Mouse (Mus musculus) urinary bladder, adult 2 months (tissue): Measurements from ENCODE around the gene Tctex1d1. TPM values are rescaled to one million over a fixed set of nuclear protein-coding genes. Genes with fewer than 3 reads are reported as not detected.

ENCODE experiments used
- DNase-seq: peaks from one replicate; pipeline ENCODE4 v3.0.0; 2022; ENCODE audit warnings: low spot score
- polyA plus RNA-seq: library from polyadenylated mRNA; depleted of rRNA; stranded (reverse); fragments of >200 nt; gene quantifications from 2 replicates; pipeline ENCODE4 v1.2.3, GENCODE M21; 2012

The Tctex1d1 gene
- polyA plus RNA-seq, 1 experiment: 0.32 TPM

DNA sequence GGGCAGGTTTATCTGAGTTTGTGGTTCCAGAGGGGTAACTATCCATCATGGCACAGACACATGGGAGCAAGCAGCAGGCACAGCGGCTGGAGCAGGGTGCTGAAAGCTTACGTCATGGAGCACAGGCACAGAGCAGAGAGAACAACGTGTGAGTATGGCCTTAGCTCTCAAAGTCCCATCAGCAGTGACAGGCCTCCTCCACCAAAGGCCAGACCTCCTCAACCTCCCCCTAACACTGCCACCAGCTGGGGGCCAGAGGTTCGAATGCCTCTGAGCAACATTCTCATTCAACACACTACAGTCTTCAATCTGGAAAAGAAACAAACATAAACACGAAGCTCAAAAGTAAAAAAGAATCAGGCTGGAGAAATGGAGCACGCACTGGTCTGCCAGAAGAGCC lies 10.1 kb downstream of the Tctex1d1 start:
- no peak for DNase-seq

DNA sequence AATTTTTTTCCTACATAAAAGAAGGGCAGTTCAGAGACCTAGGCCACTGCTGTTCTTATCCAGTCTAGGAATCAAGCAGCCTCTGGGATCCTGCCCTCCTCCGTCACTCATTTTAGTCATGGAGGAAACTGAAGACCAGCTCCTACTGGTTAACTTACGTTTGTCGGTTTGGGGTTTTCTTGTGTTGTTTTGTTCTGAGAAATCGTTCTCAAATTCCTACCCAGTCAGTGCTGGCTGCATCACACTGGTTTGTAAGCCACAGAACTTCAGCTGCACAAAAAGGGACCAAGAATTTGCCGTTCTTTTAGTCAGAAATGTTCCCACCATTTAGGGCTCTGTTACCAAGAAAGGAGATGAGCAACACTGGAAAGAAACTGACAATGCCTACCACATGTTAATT lies 11.0 kb downstream of the Tctex1d1 start:
- DNase-seq: no peak

- DNase-seq: no peak
Measured at GRCm38 (mm10) chr4:102990016-102990415, 11.6 kb downstream of the Tctex1d1 start.

GRCm38 (mm10) chr4:102990595-102991340 lies 12.4 kb downstream of the Tctex1d1 start:
- DNase-seq: no peak

GRCm38 (mm10) chr4:102991685-102992084 lies 13.3 kb downstream of the Tctex1d1 start:
- no peak for DNase-seq

DNA sequence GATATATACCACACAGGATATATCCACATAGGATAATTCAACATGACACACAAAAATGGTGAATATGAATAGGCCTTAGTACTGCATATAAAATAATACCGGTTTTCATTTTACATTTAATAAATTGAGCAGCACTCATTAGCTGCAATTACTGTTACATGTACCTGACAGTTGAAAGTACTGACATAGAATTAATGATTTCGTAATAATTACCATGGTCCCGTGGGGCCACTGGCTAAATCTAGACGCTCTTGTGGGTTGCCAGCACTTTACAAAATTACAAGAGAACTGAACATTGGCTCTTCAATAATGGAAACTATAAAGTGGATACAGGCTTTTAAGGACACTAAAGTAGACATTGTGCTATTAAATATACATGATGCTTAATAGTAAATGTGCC lies 26.3 kb downstream of the Tctex1d1 start:
- DNase-seq: no peak

DNA sequence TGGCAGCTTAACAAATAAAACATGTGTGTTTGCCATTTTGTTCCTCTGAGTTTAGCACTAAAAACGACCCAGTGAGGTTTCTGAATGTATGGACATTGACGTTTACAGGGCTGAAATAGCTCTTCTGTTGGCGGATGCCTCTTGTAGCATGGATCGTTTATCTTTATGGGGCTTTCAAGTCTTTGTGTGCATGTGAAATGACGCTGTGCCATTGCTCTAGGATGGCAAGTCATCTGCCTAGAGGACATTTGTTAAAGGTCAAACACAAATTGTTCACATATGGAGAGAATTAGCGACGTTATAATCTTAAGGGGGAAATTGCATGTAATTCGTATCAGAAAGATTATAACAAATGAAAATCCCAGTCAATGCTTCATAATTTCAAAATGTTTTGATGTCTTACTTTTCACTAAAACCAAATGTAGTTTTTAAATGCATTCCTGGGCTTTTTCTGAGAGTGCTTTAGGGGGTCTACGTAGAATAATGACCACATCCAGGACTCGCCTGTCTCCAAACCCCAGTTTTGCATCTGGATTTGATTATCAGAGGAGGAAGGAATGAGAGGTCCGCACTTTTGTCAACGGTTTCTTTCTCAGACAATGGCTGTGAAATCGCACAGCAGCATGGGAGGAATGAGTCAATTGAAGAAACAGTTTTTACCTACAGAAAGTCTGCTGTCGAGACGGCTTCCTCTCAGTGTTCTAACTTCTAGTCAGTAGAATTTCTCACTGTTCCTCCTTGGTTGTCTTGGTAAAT lies 27.0 kb downstream of the Tctex1d1 start:
- DNase-seq: no peak

- DNase-seq: no peak
Measured at GRCm38 (mm10) chr4:103006266-103006665, 27.9 kb downstream of the Tctex1d1 start.

- DNase-seq: no peak
Measured at GRCm38 (mm10) chr4:103006943-103007418, 28.6 kb downstream of the Tctex1d1 start.

- DNase-seq: no peak
Measured at GRCm38 (mm10) chr4:103010734-103011133, 32.3 kb downstream of the Tctex1d1 start.

DNA sequence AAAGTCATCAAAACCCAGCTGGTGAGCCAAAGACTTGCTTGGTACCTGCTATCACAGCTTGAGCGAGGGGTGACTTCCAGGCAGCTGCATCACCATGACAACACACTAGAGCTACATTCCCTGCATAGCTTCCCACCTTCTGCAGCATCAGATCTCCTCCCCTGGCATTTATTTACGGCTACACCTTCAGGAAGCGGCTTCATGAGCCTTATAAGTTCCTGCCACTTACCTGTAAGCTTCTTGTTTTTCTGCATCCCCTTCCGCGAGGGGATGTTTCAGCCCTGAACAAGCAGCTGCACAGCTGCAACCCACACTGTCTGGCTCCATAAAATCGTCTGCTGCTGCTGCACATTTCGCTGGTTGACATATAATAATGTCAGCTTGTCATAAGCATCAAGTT lies 33.4 kb downstream of the Tctex1d1 start:
- no peak for DNase-seq

DNA sequence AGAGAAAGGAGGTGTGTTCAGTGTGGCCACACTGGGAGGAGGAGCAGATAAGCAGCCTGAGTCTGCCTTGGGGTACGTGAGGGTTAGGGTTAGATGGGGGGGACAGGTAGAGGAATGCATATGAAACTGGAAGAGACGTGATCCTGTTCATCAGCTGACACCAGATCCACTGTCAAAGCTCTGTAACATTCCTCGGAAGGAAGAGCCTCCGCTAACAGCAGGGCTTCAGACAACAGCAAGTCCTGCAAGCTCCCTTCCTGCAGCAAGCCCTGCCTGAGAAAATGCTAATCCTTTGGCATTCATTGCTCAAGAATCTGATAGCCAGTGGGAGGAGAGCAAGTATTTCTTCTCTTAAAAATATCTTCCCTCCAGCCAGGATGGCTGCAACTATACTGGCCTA lies 35.1 kb downstream of the Tctex1d1 start:
- DNase-seq: no peak

DNA sequence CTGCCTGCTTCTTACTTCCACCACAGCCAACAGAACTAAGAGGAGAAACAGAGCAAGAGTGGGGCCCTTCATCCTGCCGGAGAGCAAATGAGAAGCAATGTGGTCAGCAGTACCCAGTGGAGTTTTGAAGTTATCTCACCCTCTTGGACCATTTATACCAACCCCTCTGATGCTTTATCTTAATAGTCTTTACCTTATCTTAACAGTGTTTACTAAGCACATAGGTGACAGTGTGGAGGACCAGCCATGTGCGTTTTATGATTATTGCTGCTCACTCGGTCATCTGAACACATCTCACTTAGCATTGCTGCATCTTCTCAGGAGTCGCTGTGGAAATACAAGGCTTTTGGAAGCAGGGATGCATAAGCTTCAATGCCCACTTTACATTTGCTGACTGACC lies 48.2 kb downstream of the Tctex1d1 start, which contains the start of gene Insl5:
Insl5 (minus strand) TSS at position 222 of the 400 bp plus-strand sequence.
- no peak for DNase-seq

- no peak for DNase-seq
Measured at GRCm38 (mm10) chr4:103027745-103028144, 49.3 kb downstream of the Tctex1d1 start.

DNA sequence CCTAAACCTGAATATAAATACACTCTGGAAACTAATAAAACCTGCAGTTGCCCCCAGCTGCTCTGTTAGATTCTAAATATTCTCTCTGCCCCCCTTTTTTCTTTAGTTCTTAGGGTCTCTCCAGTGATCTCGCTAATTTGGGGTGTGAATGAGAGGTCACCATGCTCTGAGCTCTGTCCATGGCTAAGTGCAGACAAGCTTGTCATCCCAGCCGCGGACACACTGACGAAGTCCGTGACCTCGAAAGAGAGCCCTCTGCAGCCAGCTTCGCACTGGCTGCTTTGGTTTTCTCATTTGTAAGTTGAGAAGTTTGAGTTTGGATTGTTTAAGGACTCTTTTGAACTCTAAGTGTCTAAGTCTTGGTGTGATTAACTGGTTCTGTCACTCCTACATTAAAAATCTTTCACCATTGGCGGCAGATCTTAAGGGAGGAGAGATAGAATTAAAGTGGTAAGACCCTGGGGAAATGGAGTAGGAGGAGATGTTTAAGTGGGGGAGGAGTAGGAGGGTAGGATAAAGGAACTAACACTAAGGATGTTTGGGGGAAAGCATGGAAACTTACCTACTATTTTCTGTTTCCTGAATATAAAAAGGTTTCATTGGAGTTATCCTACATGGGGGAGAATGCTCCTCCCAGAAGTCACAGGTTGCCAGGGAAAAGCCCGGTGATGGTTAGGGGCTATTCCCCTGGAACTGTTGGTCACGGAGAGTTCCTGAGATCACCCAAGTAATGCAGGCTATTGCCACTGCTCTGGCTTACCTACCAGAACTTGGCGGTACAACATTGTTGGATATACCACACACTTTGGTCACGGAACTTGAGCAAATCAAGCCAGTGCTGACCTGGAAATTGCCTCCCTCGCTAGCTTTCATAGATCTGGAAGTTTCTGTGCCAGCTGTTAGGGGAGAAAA lies 50.0 kb downstream of the Tctex1d1 start:
- DNase-seq: no peak

DNA sequence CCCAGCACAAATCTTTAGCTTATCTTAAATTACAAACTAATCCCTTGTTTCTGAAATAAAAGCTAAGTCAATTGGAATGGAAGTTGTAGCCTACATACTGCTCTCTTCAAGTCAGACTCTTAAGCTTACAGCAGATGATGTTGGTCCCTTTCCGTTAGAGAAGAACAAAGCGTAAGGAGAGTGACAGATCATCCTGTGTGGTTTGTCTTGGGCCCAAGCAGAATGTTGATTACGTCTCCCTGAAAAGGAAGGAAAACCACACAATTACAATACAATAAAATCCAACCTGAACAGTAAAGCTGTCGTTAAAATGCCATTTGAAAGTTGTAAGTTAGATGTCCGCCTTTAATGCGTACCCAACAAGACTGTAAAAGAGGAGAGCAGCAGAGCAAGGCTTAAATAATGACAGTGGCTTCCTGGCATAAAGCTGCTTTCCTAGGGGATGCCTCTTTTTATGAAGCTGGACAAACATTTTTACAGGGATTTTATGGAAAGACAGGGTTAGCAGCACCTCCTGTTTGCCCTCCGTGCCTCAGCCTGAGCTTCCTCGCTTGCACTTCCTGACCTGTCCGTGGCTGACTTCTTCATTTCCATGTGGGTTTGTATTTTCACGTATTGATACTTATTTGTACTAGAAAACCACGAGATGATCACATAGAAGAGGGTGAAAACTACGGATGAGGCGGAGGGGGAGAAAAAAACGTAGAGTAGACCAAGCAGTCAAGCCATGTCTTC lies 60.9 kb downstream of the Tctex1d1 start:
- no peak for DNase-seq

DNA sequence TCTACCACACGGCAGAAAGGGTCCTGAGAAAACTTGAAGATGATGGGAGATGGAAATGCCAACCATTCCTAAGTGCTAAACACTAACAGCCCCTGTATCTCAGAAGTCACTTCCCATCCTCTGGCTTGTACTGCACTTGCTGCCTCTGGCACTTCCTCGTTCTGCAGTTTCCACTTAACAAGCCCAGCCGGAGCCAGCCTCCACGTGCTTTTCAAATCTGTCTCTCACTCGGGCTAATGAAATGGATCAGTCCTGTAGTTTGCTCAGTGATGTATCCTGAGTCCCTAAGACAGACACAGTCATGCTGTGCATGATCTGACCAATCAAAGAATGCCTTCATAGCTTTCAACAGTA lies 61.4 kb downstream of the Tctex1d1 start:
- no peak for DNase-seq

- DNase-seq: no peak
Measured at GRCm38 (mm10) chr4:103042997-103043396, 64.6 kb downstream of the Tctex1d1 start.

GRCm38 (mm10) chr4:103048046-103048445 lies 69.6 kb downstream of the Tctex1d1 start:
- DNase-seq: no peak
